Comparison of ENCODE assay signal across 14 mouse cellular contexts in the genomic region with DNA sequence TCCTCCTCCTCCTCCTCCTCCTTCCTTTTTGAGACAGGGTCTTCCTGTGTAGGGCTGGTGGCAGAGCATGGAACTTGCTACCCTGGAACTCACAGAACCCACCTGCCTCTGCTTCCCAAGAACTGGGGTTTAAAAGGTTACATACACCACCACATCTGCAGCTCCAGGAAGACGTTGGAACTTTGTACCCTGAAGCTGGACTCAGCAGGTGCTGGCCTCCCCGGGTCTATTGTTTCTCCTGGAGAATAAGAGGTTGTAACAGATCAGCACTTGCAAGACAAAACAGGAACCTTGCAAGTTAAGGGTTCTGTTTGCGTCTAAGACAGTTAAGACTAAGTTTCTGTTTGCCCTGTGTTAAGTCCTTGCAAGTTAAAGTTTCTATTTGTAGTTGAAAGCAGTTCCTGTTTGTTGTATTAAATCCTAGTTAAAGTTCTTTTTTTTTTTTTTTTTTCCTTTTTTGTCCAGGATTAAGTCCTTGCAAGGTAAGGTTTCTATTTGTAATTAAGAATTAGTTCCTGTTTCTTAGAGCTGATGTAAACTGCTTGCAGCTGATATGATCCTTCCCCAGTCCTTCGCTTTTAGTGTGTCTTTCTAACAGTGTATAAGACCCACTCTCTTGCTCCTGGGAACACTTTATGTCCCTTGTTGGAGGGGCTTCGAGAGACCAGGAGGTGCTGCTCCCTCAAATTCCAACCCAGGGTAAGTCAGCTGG. TPM values are rescaled to one million over a fixed set of nuclear protein-coding genes. Genes with fewer than 3 reads are reported as not detected.
A peak's percentile ranks its signal among the peaks of the same experiment; 100 is the strongest.
DNase-seq lines count a peak whose midpoint lies in the region; ATAC-seq and TF ChIP-seq lines count a peak whose summit lies in the region.
"Had no signal": no experiment of that assay in that cellular context is flagged by ENCODE, and none has a peak within 500 bp of the region (broad histone marks: within the 10 kb centered on the region; RNA-seq: fewer than 3 reads in every experiment).

No protein-coding gene starts in this region.

- H3K9me3 ChIP-seq in ES-E14 (ENCODE audit: control insufficient read depth, insufficient read depth, low read depth, low read length): no peaks in the 10 kb centered on the region
- no peaks in the 10 kb centered on the region for H3K9me3 ChIP-seq in liver, embryonic 11.5 days (ENCODE audit: control insufficient read depth, low read length)
- H3K9me3 ChIP-seq: forebrain, embryonic 15.5 days; stomach, embryonic 15.5 days had no signal

- H3K27ac ChIP-seq in ES-E14 (ENCODE audit: insufficient read depth, low read depth, low read length, poor library complexity, severe bottlenecking): peak overlapping the region; percentile 96
- peak overlapping the region; percentile 29; the same call in 1 of the 2 replicates for H3K27ac ChIP-seq in liver, embryonic 11.5 days (ENCODE audit: low read depth, low read length)
- H3K27ac ChIP-seq: forebrain, embryonic 15.5 days; kidney, postnatal 0 days; stomach, embryonic 15.5 days had no signal

- peak; percentile 8 for DNase-seq in kidney, adult 11 months
- DNase-seq in kidney, adult 18-20 months: no peak
- DNase-seq in ES-E14 (ENCODE audit: low read depth, low spot score): peak; percentile 69
- no peak for DNase-seq in liver, embryonic 11.5 days (ENCODE audit: low spot score)
- peak; percentile 14 for DNase-seq in splenic B cell, adult 2 months (ENCODE audit: low read depth, low spot score)
- no peak for DNase-seq in left cerebral cortex, postnatal 36 days (ENCODE audit: low spot score in 2 of 2)
- no peak for DNase-seq in urinary bladder, postnatal 36 days (ENCODE audit: low spot score in 2 of 2)
- DNase-seq: heart, postnatal 4 days; retina, postnatal 1 day had no signal

- no peaks in the 10 kb centered on the region for H3K36me3 ChIP-seq in ES-E14 (ENCODE audit: control insufficient read depth, insufficient read depth, low read length, poor library complexity, severe bottlenecking)
- H3K36me3 ChIP-seq in liver, embryonic 11.5 days (ENCODE audit: control insufficient read depth, insufficient read depth, low read length): no peaks in the 10 kb centered on the region
- no peaks in the 10 kb centered on the region for H3K36me3 ChIP-seq in splenic B cell, adult 2 months (ENCODE audit: control insufficient read depth, insufficient read depth, low read length, poor library complexity, severe bottlenecking)
- H3K36me3 ChIP-seq: forebrain, embryonic 15.5 days; stomach, embryonic 15.5 days had no signal

- H3K4me1 ChIP-seq in ES-E14 (ENCODE audit: control insufficient read depth in 2 of 2, insufficient read depth in 2 of 2, low read length in 2 of 2, poor library complexity in 1 of 2): peaks cover 18 to 25% of the 10 kb centered on the region in 2 experiments
- H3K4me1 ChIP-seq in liver, embryonic 11.5 days (replicated peaks; ENCODE audit: control insufficient read depth, insufficient read depth, low read length): peaks cover 3% of the 10 kb centered on the region; the same call in 1 of the 2 replicates

- no peaks in the 10 kb centered on the region for H3K27me3 ChIP-seq in liver, embryonic 11.5 days (replicated peaks; ENCODE audit: control insufficient read depth, insufficient read depth, low read length)
- no peaks in the 10 kb centered on the region for H3K27me3 ChIP-seq in splenic B cell, adult 2 months (ENCODE audit: control insufficient read depth, insufficient read depth, low read length, poor library complexity, severe bottlenecking)
- H3K27me3 ChIP-seq: forebrain, embryonic 15.5 days; stomach, embryonic 15.5 days had no signal

- in situ Hi-C loops in ES-E14 (cut with MboI; ENCODE audit: low sequenced_read_pairs in 2 of 2, unreplicated experiment in 2 of 2): no loop called here

- peak overlapping the region; percentile 65 for H3K9ac ChIP-seq in ES-E14 (ENCODE audit: insufficient read depth, low read depth, low read length, poor library complexity, severe bottlenecking)
- H3K9ac ChIP-seq in liver, embryonic 11.5 days (ENCODE audit: low read depth, low read length): no peak overlapping the region
- H3K9ac ChIP-seq: forebrain, embryonic 15.5 days; stomach, embryonic 15.5 days had no signal

- ATAC-seq in liver, embryonic 11.5 days (replicated peaks; ENCODE audit: low FRiP score): no peak
- no peak for ATAC-seq in activated CD4-positive, CD25-positive, alpha-beta regulatory T cell, adult 4 months
- ATAC-seq: forebrain, embryonic 15.5 days had no signal

- peak overlapping the region; percentile 11 for H3K4me2 ChIP-seq in liver, embryonic 11.5 days
- H3K4me2 ChIP-seq: forebrain, embryonic 15.5 days; stomach, embryonic 15.5 days had no signal

- H3K4me3 ChIP-seq in ES-E14 (ENCODE audit: insufficient read depth in 1 of 2, low read depth in 1 of 2, low read length in 2 of 2, poor library complexity in 1 of 2, severe bottlenecking in 1 of 2): peak overlapping the region; percentile 4 to 22
- H3K4me3 ChIP-seq in liver, embryonic 11.5 days (ENCODE audit: low read depth, low read length): no peak overlapping the region
- H3K4me3 ChIP-seq: forebrain, embryonic 15.5 days; myocyte; stomach, embryonic 15.5 days had no signal

- intact Hi-C loops in left cerebral cortex, postnatal 36 days (cut with DNase I): no loop called here

- 34% methylated on average over 5 of the region's 5 CpGs for WGBS in liver, embryonic 11.5 days

TF ChIP-seq in ES-E14, 5 proteins besides CTCF, POLR2A, EP300 and RAD21:
- TF ChIP-seq ZNF384 (IDR thresholded peaks at IDR 0.05; ENCODE audit: low read depth, low read length): peak; percentile 81
- TF ChIP-seq MAFK (IDR thresholded peaks at IDR 0.05; ENCODE audit: insufficient read depth, low read depth, low read length): no peak

RNA-seq across cellular contexts. Expression of gene Sgk1, which starts 55.0 kb away (rescaled TPM):
- total RNA-seq in ES-E14 (2012; rRNA removed): 217 and 263 TPM in 2 replicates
- polyA plus RNA-seq in liver, embryonic 11.5 days (2014; fragmentation: Nextera tagmentation; extraction: Ambion mirVana): 20.2 and 21.2 TPM in 2 replicates
- 100 to 1,000 TPM in 1 of 2 experiments, 10 to 100 TPM in 1; 71.3 to 111 TPM for total RNA-seq in left cerebral cortex, postnatal 36 days (2021)
- polyA plus RNA-seq in activated CD4-positive, CD25-positive, alpha-beta regulatory T cell, adult 4 months (2017; shearing (Covaris generic)): 10 to 100 TPM; 34.8 to 57.5 TPM

Comparison
In these comparisons a context has a peak if more than half of its experiments do, and no peak if none do; other contexts are left out.
1. DNase-seq: peak in kidney, adult 11 months (single experiment), ES-E14 (single experiment) and splenic B cell, adult 2 months (single experiment); none in kidney, adult 18-20 months (single experiment), liver, embryonic 11.5 days (single experiment), left cerebral cortex, postnatal 36 days (0 of 2) and urinary bladder, postnatal 36 days (0 of 2).